Mouse (Mus musculus): Measurements from ENCODE around the gene Frem2.

GRCm38 (mm10) chr3:53656328-53656877, 752 bp downstream of the Frem2 start:
- no peak for TF ChIP-seq GATA1 (IDR thresholded peaks at IDR 0.05; ENCODE audit: low read length)
- no peak for TF ChIP-seq TAL1 (IDR thresholded peaks at IDR 0.05; ENCODE audit: low read length)

Data from erythroblast, embryonic 14.5 days (primary cell).